ENCODE assay signal across 15 mouse cellular contexts in genomic region chr2:167335066-167335465, GRCm38 (mm10). TPM values are rescaled to one million over a fixed set of nuclear protein-coding genes. Genes with fewer than 3 reads are reported as not detected.
DNase-seq lines count a peak whose midpoint lies in the region; ATAC-seq and TF ChIP-seq lines count a peak whose summit lies in the region.
"Had no signal": no experiment of that assay in that cellular context is flagged by ENCODE, and none has a peak within 500 bp of the region (broad histone marks: within the 10 kb centered on the region; RNA-seq: fewer than 3 reads in every experiment).

No protein-coding gene starts in this region.

- TF ChIP-seq CTCF in hindbrain, postnatal 0 days (IDR thresholded peaks at IDR 0.05; ENCODE audit: low read depth), result no peak

- no peak overlapping the region for H3K4me3 ChIP-seq in heart, embryonic 12.5 days
- no peak overlapping the region for H3K4me3 ChIP-seq in liver, embryonic 13.5 days (replicated peaks)
- no peak overlapping the region for H3K4me3 ChIP-seq in hindbrain, postnatal 0 days (ENCODE audit: low read length)
- H3K4me3 ChIP-seq in hindbrain, embryonic 11.5 days (ENCODE audit: low read depth, low read length), result no peak overlapping the region
- H3K4me3 ChIP-seq: kidney, embryonic 15.5 days; limb, embryonic 12.5 days; myocyte had no signal

- no peaks in the 10 kb centered on the region for H3K27me3 ChIP-seq in heart, embryonic 12.5 days (replicated peaks)
- no peaks in the 10 kb centered on the region for H3K27me3 ChIP-seq in liver, embryonic 13.5 days
- no peaks in the 10 kb centered on the region for H3K27me3 ChIP-seq in hindbrain, postnatal 0 days (ENCODE audit: insufficient read depth, low read length)
- H3K27me3 ChIP-seq in hindbrain, embryonic 11.5 days (ENCODE audit: control insufficient read depth, insufficient read depth, low read length), result no peaks in the 10 kb centered on the region
- H3K27me3 ChIP-seq: kidney, embryonic 15.5 days; limb, embryonic 12.5 days had no signal

- H3K4me1 ChIP-seq in heart, embryonic 12.5 days (replicated peaks), result peaks cover 86% of the 10 kb centered on the region
- peaks cover 84% of the 10 kb centered on the region for H3K4me1 ChIP-seq in liver, embryonic 13.5 days (replicated peaks)
- peaks cover 12% of the 10 kb centered on the region; the same call in 1 of the 2 replicates for H3K4me1 ChIP-seq in hindbrain, postnatal 0 days (ENCODE audit: insufficient read depth, low read length)
- no peaks in the 10 kb centered on the region for H3K4me1 ChIP-seq in hindbrain, embryonic 11.5 days (replicated peaks; ENCODE audit: control insufficient read depth, insufficient read depth, low read length)

- H3K4me2 ChIP-seq in heart, embryonic 12.5 days, result no peak overlapping the region
- H3K4me2 ChIP-seq in liver, embryonic 13.5 days, result no peak overlapping the region
- H3K4me2 ChIP-seq in hindbrain, postnatal 0 days (ENCODE audit: low read depth, low read length), result no peak overlapping the region
- no peak overlapping the region for H3K4me2 ChIP-seq in hindbrain, embryonic 11.5 days (replicated peaks; ENCODE audit: low read depth, low read length)
- H3K4me2 ChIP-seq: hindbrain, embryonic 14.5 days; kidney, embryonic 15.5 days; limb, embryonic 12.5 days had no signal

- H3K9ac ChIP-seq in heart, embryonic 12.5 days, result 0 out of 2 replicates have a peak overlapping the region, but pooled peaks have one; percentile 14
- H3K9ac ChIP-seq in liver, embryonic 13.5 days, result no peak overlapping the region; the same call in 1 of the 2 replicates
- H3K9ac ChIP-seq in hindbrain, postnatal 0 days (replicated peaks; ENCODE audit: low read length), result no peak overlapping the region
- H3K9ac ChIP-seq in hindbrain, embryonic 11.5 days (ENCODE audit: low read depth, low read length), result no peak overlapping the region
- H3K9ac ChIP-seq: hindbrain, embryonic 14.5 days; kidney, embryonic 15.5 days; limb, embryonic 12.5 days had no signal

- no peaks in the 10 kb centered on the region for H3K9me3 ChIP-seq in heart, embryonic 12.5 days (replicated peaks)
- no peaks in the 10 kb centered on the region for H3K9me3 ChIP-seq in liver, embryonic 13.5 days (replicated peaks)
- no peaks in the 10 kb centered on the region for H3K9me3 ChIP-seq in hindbrain, postnatal 0 days (ENCODE audit: low read length)
- H3K9me3 ChIP-seq in hindbrain, embryonic 11.5 days (ENCODE audit: control insufficient read depth, low read length), result no peaks in the 10 kb centered on the region
- H3K9me3 ChIP-seq: kidney, embryonic 15.5 days; limb, embryonic 12.5 days had no signal

- 0 out of 2 replicates have a peak, but pooled peaks have one; percentile 17 for ATAC-seq in heart, embryonic 12.5 days (ENCODE audit: insufficient number of reproducible peaks, low FRiP score)
- ATAC-seq in liver, embryonic 13.5 days (ENCODE audit: low read depth), result no peak
- ATAC-seq in hindbrain, postnatal 0 days, result no peak
- no peak for ATAC-seq in hindbrain, embryonic 11.5 days (ENCODE audit: low FRiP score)

- no peak for DNase-seq in heart, postnatal 4 days
- DNase-seq in 416B (ENCODE audit: low read depth), result peak; percentile 76
- DNase-seq in T-cell, adult 2 months (ENCODE audit: low spot score), result peak; percentile 60
- DNase-seq in liver, embryonic 13.5 days, result no peak
- DNase-seq in hindbrain, postnatal 0 days (ENCODE audit: low spot score), result no peak
- DNase-seq in cerebellum, postnatal 4 days (ENCODE audit: low spot score in 2 of 2), result no peak
- DNase-seq in hindbrain, embryonic 11.5 days (ENCODE audit: low spot score), result no peak
- DNase-seq: adrenal gland, postnatal 25 days; cerebellum, adult 18-20 months; thymus, postnatal 36 days had no signal

- H3K27ac ChIP-seq in heart, embryonic 12.5 days (ENCODE audit: poor library complexity, severe bottlenecking), result no peak overlapping the region; the same call in 1 of the 2 replicates
- H3K27ac ChIP-seq in liver, embryonic 13.5 days, result peak overlapping the region; percentile 53
- H3K27ac ChIP-seq in hindbrain, postnatal 0 days, result no peak overlapping the region
- no peak overlapping the region for H3K27ac ChIP-seq in hindbrain, embryonic 11.5 days (ENCODE audit: low read depth, low read length)
- H3K27ac ChIP-seq: hindbrain, embryonic 14.5 days; kidney, embryonic 15.5 days had no signal

- no peaks in the 10 kb centered on the region for H3K36me3 ChIP-seq in heart, embryonic 12.5 days
- H3K36me3 ChIP-seq in liver, embryonic 13.5 days, result no peaks in the 10 kb centered on the region
- H3K36me3 ChIP-seq in hindbrain, postnatal 0 days (ENCODE audit: insufficient read depth, low read length), result no peaks in the 10 kb centered on the region
- H3K36me3 ChIP-seq in hindbrain, embryonic 11.5 days (ENCODE audit: control insufficient read depth, insufficient read depth, low read length), result no peaks in the 10 kb centered on the region
- H3K36me3 ChIP-seq: kidney, embryonic 15.5 days; limb, embryonic 12.5 days had no signal

- WGBS in heart, embryonic 12.5 days, result 57% methylated on average over 9 of the region's 9 CpGs
- 38% methylated on average over 9 of the region's 9 CpGs for WGBS in liver, embryonic 13.5 days (ENCODE audit: insufficient replicate concordance)
- WGBS in hindbrain, postnatal 0 days, result 90% methylated on average over 9 of the region's 9 CpGs
- WGBS in hindbrain, embryonic 11.5 days, result 81% methylated on average over 9 of the region's 9 CpGs

RNA-seq across cellular contexts. Expression of gene B4galt5, which starts 13.9 kb away (rescaled TPM):
- polyA plus RNA-seq in heart, embryonic 12.5 days (2016; fragmentation: Nextera tagmentation; extraction: Ambion mirVana), result 14.9 and 21.1 TPM in 2 replicates
- total RNA-seq in heart, postnatal 4 days (2021), result 10 to 100 TPM; 30.3 to 33.9 TPM
- polyA plus RNA-seq in liver, embryonic 13.5 days (2015; fragmentation: Nextera tagmentation; extraction: Ambion mirVana), result 2.9 and 3.2 TPM in 2 replicates
- total RNA-seq in hindbrain, postnatal 0 days (2014; rRNA removed), result 60.5 and 67.5 TPM in 2 replicates
- 28.9 and 31.5 TPM in 2 replicates for polyA plus RNA-seq in hindbrain, postnatal 0 days (2015; fragmentation: Nextera tagmentation; extraction: Ambion mirVana)
- polyA plus RNA-seq in hindbrain, embryonic 11.5 days (2014; fragmentation: Nextera tagmentation; extraction: Ambion mirVana), result 15.3 and 19.2 TPM in 2 replicates

Comparison
In these comparisons a context has a peak if more than half of its experiments do, and no peak if none do; other contexts are left out.
1. DNase-seq: peak in 416B (single experiment) and T-cell, adult 2 months (single experiment); none in heart, postnatal 4 days (single experiment), liver, embryonic 13.5 days (single experiment), hindbrain, postnatal 0 days (single experiment), cerebellum, postnatal 4 days (0 of 2) and hindbrain, embryonic 11.5 days (single experiment).